Mouse (Mus musculus): ENCODE measurements around the gene Phactr2. TPM values are rescaled to one million over a fixed set of nuclear protein-coding genes. Genes with fewer than 3 reads are reported as not detected.

Phactr2 gene
- total RNA-seq, 2 experiments from 2014 or later = 17.6 to 19.4 TPM

DNA sequence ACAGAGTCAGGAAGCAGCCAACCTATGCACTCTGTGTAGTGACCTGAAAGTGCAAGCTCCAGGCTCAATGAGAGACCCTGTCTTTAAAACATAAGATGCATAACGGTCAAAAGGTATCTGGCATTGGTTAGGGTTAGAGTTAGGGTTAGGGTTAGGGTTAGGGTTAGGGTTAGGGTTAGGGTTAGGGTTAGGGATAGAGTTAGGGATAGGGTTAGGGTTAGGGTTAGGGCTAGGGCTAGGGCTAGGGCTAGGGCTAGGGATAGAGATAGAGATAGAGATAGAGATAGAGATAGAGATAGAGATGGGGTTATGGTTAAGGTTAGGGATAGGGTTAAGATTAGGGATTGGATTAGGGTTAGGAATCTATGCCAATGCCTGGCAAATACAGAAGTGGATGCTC, 72.2 kb downstream of the Phactr2 start:
- DNase-seq (ENCODE audit: low spot score) = no peak

DNA sequence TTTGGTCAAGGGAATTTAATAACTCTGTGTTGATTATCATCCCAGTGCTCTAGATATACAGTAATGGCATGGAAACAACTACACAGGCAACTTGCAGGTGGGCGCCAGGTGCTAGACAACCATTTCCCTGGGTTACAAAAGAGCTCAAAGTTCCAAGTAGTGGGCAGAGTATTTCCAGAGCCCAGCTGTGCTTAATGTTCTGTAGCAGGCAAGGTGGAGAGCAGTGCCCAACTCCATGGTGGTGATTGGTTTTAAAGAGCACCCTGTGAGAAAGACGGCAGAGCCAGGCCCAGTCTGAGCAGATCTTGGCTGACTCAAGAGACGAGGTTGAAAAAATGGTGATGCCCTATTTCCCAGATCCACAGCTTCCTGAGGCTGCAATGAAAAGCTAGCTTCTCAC, 78.5 kb downstream of the Phactr2 start:
- DNase-seq (ENCODE audit: low spot score) = no peak

DNA sequence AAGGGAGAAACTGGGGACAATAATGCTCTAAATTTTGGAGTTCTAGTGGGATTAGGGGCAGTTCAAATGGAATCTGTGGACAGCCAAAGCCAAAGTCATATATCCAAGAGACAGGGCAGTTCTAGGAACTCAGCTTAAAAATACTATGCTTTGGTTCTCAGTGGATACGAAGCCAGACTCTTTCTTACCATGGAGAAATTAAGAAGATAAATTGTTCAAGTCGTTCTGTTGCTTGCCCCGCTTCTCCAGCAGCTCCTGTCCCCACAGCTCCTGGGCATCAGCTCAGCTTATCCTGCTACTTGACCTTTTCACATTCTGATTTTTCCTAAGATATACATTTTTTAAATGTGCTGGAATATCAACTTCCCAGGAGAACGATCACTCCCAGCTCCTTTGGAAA, 80.2 kb downstream of the Phactr2 start:
- DNase-seq (ENCODE audit: low spot score) = no peak

DNA sequence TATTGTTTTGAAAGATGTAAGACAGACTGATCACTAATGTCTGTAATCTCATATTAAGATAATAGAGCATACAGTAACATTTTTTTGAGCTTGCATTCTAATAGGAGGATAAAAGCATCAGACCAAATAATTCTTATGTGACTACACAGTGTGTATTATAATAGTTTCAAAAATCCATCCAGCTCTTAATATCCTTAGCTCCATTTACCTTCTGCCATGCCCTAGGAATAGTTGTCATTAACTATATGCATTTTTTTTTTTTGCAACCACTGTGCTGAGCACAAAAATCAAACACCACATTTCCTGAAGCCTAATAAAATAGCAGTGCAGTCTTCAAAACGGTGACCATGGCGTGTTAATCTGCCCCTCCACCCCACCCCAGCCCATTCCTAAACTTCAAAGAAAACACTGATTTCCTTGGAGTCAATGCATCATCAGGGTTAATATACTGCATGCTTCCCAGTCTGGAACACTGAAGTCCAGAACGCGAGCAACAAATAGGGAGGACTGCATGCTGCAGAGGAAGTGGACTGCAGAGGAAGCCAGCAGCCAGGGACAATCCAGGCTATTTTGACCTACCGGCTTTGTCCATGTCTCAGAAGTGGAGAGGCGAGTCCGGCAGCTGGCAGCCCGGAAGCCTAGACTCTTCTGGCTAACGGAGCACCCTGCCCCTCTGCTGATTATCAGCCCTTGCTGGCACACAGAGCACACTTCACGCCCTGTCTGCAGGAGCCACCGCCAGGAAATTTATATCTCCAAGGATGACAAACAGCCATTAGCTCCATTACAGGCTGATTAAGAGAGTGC, 85.9 kb downstream of the Phactr2 start:
- no peak for DNase-seq (ENCODE audit: low spot score)

DNA sequence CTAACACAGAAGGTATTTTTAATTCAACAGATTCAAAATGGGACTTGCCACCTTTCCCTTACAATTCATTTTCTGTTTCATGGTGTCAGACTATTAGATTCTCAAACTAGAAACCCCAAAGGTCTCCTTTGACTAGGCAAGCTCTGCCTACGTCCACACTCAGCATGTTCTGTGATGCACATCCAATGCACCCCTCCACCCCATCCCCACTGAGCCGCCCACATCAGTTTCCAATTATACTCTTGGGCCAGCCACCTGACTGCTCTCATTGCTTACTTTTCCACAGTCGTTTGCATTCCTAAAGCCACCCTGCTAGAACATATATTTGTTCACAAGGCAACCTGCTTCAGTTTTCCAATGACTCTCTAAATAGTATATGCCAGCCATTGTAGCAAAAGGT, 89.3 kb downstream of the Phactr2 start:
- DNase-seq (ENCODE audit: low spot score) = no peak

DNA sequence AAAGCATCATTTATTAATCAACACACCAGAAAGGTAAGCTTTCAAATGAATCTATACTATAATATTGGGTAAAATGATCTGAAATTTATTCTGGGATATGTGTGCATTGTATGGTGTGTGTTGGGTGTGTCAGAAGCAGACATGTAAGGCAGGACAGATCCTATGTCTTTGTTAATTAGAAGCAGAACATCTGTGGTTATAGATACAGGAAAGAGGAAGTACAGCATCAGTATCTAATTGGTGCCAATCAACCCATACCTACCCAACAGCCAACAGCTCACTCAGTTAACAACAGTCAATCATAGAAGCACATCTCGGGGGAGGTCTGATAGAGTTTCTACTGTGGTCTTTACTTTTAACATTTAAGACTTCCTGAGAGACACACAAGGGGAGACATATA, 96.3 kb downstream of the Phactr2 start:
- no peak for DNase-seq (ENCODE audit: low spot score)

DNA sequence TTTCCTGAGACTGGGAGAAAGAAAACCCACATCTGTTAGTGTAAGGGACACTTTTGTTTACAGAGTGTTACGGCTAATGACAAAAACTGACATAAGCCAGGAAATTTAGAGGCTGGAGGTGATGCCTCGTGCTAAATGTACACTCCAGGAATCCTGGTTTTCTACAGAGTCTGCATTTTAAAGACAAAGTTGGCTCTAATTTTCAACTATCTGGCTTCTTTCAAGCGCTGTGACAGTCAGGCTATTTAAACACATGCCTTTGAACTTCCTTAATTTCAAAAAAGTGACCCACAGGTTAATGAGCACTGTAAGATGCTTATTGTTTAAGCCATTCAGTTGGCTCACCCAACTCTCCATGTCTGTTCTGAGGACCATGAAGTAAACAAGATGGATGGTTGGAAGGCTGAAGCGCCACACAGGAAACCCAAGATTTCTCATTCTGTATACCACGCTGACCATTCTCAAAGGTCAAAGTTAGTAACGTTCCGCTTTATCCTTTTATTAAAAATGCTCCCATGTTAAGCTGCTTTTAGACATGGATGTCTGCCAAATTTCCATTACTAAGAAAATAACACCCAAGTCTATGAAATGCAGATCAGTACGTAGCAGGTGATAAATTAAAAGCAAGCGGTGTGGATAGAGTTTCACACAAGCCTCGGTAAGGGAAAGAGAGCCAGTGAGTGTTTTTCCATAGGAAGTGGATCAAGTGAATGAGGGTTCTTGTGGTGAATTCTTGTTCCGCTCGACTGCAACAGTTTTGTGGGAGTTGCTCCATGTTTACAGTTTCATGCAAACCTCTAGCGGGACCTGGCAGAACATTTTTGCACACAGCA, 97.6 kb downstream of the Phactr2 start:
- DNase-seq (ENCODE audit: low spot score) = no peak

DNA sequence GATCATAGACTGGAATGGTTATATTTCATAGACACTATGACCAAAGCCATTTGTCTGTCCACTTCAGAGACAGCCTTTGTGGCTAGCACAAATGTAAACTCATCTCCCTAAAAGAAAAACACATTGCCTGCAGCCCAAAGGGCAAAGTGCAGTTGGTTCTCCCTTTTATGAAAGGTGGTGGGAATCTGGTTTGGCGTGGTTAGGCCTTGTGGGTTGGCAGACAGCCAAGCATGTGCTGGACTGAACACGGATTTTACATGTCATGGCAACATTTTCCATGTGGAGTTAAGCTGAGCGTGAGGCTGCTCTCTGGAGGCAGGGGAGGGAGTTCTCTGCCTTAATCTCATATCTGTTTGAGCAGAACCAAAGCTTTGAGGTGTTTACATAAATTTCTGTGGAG, 98.4 kb downstream of the Phactr2 start:
- no peak for DNase-seq (ENCODE audit: low spot score)

DNA sequence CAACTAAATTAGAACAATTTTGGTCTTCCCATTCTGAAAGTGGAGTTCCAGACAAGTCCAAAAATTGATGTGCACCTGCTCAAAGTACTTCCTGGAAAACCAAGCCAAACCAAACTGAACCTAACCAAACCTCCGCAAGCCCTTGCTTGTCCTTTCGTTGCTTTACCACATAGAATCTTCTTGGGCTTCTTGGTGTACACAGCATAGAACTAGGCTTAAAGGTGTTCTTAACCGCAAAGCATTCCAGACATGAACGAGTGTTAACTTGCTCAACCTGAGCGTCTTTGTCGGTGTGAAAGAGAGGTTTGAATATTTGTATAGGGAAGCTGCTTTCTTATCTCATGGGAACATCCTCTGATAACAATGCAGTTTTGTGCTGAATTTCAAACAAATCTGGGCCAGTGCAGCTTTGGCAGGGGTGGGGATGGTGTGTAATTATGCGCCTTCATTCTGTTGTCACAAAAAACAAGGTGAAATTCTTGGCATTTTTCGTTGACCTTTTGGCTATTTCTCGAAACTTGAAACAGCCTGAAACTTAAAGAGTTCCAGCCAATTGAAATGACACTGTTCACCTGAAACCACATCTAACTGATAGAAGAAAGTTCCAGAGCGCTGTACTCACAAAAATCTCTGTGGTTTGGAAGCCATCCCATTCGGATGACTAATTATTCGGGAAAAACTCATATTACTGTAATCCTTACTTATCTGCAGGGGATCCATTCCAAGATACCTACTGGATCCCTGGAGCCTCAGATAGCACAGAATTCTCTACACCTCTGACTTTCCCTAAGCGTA, 104.4 kb downstream of the Phactr2 start:
- no peak for DNase-seq (ENCODE audit: low spot score)

DNA sequence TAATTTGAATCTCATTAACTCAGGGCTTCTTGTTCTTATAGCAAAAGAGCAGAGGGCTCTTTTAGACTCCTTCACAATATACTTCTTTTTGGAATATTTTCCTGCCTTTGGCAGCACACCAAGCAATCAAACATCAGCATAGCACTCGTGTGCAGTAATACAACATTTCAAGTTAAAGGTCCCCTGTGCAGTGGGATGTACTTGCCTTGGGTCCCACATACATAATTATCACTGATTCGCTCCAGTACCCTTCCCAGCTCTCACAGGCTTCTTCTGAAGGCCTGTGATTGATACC, 110.0 kb downstream of the Phactr2 start:
- DNase-seq (ENCODE audit: low spot score) = no peak

DNA sequence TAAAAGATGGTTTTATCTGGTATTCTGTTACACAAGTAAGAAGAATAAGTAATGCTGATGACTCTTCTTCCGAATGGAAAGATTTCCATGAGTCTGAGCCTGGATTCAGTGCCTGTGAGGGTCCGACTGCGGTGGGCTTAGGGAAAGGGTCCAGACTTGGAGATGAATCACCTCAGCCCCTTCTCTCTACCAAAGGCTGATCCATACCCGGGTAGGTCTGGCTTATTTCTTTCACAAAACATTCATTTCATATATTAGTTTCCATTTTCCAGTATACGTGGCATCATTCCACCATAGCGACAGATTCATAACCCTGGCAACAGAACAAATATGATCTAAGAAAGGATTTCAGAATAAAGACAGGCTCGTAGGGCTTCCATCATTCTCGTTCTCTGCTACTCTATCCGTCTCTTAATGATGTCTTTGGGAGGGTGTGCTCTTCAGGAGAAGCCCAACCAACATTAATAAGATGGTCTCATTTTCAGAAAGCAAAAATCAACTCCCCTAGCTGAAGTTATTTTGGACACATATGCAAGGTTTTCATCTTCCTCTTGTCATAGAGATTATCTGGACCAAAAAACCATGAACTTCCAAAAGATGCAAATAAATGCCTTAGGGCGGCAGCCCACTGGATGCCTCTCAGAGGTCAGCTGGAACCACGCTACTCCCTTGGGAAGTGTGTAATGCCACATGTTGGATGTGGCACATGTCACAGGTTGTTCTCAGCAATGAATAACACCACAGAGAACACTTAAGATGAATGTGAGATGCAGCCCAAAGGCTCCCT, 110.5 kb downstream of the Phactr2 start:
- DNase-seq (ENCODE audit: low spot score) = no peak

DNA sequence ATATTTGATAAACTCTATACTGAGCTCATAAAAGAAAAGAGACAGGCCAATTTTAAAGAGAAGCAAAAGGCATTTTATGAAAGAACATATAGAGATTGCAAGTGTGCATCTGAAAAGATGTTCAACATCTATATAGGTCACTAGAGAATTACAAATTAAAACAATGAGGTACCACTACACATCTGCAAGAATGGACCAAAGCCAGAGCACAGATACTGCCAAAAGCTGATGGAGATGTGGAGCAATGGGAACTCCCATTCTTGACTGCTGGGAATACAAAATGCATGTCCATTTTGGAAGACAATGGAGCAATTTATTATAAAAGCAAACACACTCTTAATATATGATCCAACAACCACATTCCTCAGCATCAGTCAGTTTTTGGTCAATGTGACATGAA, 113.3 kb downstream of the Phactr2 start:
- no peak for DNase-seq (ENCODE audit: low spot score)

DNA sequence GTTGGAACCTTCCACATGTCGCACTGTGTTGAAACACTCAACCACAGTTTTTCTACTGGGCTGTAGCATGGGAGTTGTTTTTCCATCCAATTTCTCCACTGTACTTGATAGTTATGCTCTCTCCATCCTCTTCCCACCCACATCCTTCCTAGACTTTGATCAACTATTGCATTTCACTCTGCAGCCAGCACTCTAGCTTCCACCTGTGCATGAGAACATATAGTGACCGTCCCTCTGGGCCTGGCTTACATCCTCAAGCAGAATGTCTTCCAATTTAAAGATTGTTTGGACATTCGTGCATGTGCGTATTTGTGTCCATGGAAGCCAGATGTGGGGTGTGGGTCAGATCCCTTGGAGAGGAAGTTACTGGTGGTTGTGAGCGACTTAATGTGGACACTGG, 114.4 kb downstream of the Phactr2 start:
- no peak for DNase-seq (ENCODE audit: low spot score)

DNA sequence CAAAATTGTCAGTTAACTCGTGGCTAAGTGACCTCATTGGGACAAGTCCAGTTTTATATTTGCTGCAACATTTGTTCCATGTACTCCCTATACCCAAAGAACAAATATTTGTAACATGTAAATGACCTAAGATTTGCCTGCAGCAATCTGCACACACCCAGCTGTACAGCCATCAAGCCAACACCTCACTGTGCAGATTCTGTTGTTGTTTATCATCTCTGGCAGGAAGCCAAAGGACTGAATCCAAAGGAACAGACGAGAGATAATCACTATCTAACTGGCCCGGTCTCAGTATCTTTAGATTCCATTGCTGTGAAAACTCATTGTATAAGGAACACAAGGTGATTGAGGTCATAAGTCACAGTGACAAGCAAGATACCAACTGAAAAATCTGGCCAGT, 115.5 kb downstream of the Phactr2 start:
- DNase-seq (ENCODE audit: low spot score) = no peak

DNA sequence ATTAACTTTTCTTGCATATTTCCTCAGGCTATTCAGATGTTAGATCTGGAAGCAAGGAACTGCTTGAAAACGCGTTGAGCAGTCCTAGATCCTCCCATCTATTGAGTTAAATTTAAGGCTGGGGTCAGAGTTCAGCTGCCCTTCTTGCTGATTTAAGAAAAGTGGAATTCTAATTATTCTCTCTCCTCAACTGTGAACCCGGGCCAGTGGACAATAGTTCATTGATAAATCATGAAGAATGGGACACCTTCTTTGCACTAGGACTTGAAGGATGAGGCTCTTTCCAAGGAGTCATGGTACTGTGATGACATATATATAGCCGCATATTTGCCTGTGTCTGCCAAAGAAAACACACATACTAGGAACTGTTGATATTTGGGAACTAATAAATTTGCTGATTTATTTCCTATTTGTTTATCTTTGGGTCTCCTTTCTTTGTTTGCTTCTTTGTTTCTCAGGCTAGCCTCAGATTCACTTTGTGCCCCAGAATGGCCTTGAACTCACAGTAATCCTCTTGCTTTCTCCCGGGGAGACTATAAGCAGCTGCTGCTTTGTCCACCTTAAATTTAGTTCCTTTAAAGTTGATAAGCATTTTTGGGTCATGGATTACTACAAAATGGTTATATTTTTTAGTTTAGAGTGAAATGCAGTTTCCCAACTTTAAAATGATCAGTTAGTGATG, 127.5 kb downstream of the Phactr2 start:
- no peak for DNase-seq (ENCODE audit: low spot score)

DNA sequence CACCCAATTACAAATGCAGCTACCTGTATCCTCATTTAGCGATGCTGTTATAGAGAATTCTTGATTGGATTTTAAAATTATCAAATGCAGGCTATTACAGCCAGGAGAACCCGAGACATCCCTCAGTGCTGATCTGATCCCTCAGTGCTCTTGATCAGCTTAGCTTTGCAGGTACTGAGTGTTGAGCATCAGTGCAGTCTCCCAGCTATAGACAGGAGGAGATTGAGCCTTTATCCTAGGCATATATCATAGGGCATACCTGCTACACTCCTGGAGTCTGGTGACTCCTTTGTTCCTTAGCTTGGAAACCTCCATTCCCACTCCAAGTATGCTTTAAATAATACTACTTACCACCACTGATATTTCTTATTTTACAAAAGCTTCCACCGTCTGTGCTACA, 133.6 kb downstream of the Phactr2 start:
- no peak for DNase-seq (ENCODE audit: low spot score)

DNA sequence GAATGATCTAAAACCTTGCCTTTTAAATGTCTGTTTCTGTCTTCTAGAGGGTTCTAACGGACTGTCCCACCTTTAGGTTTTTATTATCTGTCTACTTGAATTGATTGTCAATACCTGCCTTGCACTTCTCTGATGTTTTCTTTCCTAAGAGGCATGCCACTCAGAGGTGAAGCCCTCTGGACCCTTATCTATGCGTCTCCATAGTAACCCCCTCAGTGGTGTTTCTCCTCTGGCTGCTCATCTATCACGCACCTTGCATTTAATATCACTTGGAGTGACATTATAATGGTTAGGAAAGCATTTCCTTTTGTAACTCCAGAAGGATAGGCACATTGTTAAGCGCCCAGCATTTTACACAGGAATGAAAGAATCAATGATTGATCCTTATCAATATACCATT, 137.2 kb downstream of the Phactr2 start:
- DNase-seq (ENCODE audit: low spot score) = no peak

DNA sequence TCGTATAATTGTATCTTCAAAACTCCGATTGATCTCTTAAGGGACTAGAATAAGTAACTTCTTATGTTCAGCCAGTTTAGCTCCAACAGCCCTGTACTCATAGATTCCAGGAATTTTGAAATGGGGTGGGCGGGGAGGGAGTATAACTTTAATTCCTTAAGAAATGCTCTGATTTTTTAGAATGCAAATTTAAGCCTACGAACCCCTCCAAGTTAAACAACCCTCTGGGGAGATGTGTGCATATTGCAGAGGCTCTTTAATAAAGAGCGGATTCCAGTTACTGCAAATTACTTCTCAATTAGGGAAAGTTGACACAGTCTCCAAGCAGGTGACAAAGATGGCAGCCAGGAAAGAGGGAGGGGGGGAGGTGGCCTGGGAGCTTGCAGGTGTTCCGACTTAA, 138.4 kb downstream of the Phactr2 start:
- DNase-seq (ENCODE audit: low spot score) = no peak

DNA sequence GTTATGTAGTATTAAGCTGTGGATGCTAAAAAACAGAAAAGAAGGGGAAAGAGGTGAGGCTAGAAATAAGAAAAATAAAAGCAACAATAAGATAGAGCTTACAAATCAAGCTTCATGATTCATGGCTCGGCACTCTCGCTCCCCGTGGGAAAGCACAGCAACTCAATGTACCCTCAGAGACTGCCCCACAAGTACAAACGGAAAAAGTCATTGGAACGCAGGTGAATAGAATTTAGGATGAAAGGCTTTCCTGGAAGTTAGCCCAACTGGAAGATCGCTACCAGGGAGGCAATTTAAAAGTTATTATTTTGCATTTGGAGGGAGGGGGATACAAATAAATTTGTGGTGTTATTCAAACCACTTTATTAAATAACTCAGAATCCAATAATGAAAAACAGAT, 138.9 kb downstream of the Phactr2 start:
- DNase-seq (ENCODE audit: low spot score) = no peak

DNA sequence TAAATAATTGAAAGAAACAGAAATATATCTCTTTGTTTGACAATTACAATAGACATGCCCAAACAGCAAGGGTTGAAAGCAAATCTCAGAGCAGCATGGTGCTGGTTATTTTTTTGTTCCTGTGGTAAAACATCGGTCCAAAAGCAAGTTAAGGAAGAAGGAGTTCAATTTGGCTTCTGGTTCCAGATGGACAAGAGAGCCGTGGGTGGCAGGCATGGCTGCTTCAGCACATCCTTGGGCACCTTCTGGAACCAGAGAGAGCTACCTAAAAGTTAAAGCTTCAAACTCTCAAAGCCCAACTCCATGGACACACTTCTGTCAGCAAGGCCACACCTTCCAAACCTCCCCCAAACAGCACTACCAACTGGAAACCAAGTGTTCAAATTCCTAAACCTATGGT, 140.4 kb downstream of the Phactr2 start:
- DNase-seq (ENCODE audit: low spot score) = no peak

DNA sequence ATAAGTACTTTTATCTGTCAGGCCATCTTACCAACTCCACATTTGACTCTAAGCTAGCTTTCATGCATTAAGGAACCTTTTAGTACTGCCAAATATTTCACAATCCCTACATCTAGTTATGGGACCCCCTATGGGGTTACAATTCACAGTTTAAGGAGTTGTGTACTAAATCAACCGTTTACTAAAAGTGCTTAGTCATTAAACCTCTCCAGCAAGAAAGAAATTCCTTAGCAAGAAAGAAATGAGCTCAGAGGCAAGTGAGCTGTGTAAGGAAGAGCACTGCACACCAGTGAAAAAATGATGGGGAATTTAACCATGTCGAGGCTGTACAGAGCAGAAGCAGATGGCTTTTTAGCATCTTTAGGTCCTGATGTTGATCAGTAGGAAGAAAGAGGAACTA, 141.2 kb downstream of the Phactr2 start:
- no peak for DNase-seq (ENCODE audit: low spot score)
